Mouse (Mus musculus) thymus, adult 2 months (tissue): ENCODE data around the gene Cxcl2.

ENCODE experiments used
- CTCF ChIP-seq: fragments of 200-500 bp; IDR thresholded peaks from 2 replicates; pipeline ENCODE4 v1.5.1; 2012; ENCODE audit warnings: mild to moderate bottlenecking, control low read depth, low read length, moderate library complexity, borderline replicate concordance; ENCODE audit not compliant: control insufficient read depth, poor library complexity, insufficient read depth; ENCODE audit errors: extremely low read depth
- POLR2A ChIP-seq: fragments of 200-500 bp; IDR thresholded peaks from 2 replicates; pipeline ENCODE4 v1.6.1; 2012; ENCODE audit warnings: mild to moderate bottlenecking, low read length, control low read depth, moderate library complexity; ENCODE audit not compliant: control insufficient read depth, poor library complexity, insufficient read depth; ENCODE audit errors: extremely low read depth

DNA sequence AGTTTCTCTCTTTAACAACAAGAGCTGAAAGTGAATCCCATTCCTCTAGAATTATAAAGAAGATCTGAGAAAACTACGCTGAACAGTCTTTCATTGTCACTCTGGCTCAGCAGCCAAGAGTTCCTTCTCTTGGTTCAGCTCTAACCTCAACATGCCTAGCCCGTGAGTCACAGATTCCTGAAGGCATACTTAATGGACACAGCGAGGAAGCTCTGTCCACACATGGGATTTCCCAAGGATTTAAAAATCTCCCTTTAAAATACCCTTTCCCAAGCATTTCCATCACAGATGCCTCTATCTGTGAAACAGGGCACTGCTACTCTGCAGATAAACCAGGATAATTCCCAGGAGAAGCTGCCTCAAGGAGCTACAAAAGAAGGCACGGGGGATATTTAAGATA, 27.6 kb upstream of the Cxcl2 start:
- TF ChIP-seq CTCF (no peak), POLR2A (no peak)
